Mouse (Mus musculus) kidney, adult 10 weeks (tissue): ENCODE measurements around the gene Shank3. TPM values are rescaled to one million over a fixed set of nuclear protein-coding genes. Genes with fewer than 3 reads are reported as not detected.

Experiments
- polyA plus RNA-seq: library from polyadenylated mRNA; stranded (reverse); fragments of 350-450 nt; fragmentation: Illumina TruSeq; extraction: RNeasy Lipid Tissue Mini Kit (QIAGEN cat#74804); gene quantifications from one replicate; pipeline ENCODE4 v1.2.3, GENCODE M21; 2014; ENCODE audit warnings: low read depth, low replicate concordance

The Shank3 gene
- polyA plus RNA-seq = 0.36 TPM

GRCm38 (mm10) chr15:89498961-89499688 lies at the start of gene Shank3:
Gene Shank3, plus strand, starts transcription at chr15:89499623.

GRCm38 (mm10) chr15:89453865-89454478 lies 45.5 kb upstream of the Shank3 start, which contains the start of gene Mapk8ip2:
Gene Mapk8ip2, plus strand, starts transcription at chr15:89453913.

GRCm38 (mm10) chr15:89477091-89477491 lies 22.3 kb upstream of the Shank3 start, which contains the start of gene Arsa:
Gene Arsa, minus strand, starts transcription at chr15:89477425.

GRCm38 (mm10) chr15:89568114-89568513 lies 68.7 kb downstream of the Shank3 start, which contains the start of gene Acr:
Gene Acr, plus strand, starts transcription at chr15:89568326.

GRCm38 (mm10) chr15:89591723-89592455 lies 92.5 kb downstream of the Shank3 start, which contains the start of gene Rabl2:
Gene Rabl2, minus strand, starts transcription at chr15:89591923.

Other genes with a start within 250 kb of the Shank3 start
- gene Sbf1, start 184.3 kb upstream of the Shank3 start, polyA plus RNA-seq = 1.9 TPM
- gene Adm2, start 176.9 kb upstream of the Shank3 start, polyA plus RNA-seq = not detected
- gene Miox, start 165.2 kb upstream of the Shank3 start, polyA plus RNA-seq = 255 TPM
- 0.93 TPM for gene Lmf2, start 144.0 kb upstream of the Shank3 start, polyA plus RNA-seq
- 9.6 TPM for gene Ncaph2, start 143.9 kb upstream of the Shank3 start, polyA plus RNA-seq
- gene Sco2, start 125.8 kb upstream of the Shank3 start, polyA plus RNA-seq = 1.4 TPM
- gene Tymp, start 122.6 kb upstream of the Shank3 start, polyA plus RNA-seq = not detected
- not detected for gene Odf3b, start 120.3 kb upstream of the Shank3 start, polyA plus RNA-seq
- gene Klhdc7b, start 114.7 kb upstream of the Shank3 start, polyA plus RNA-seq = not detected
- not detected for gene Syce3, start 89.1 kb upstream of the Shank3 start, polyA plus RNA-seq
- 1.7 TPM for gene Cpt1b, start 73.8 kb upstream of the Shank3 start, polyA plus RNA-seq
- 0.61 TPM for gene C730034F03Rik, start 70.0 kb upstream of the Shank3 start, polyA plus RNA-seq
- gene Gm44502, start 69.9 kb upstream of the Shank3 start, polyA plus RNA-seq = not detected
- 27.7 TPM for gene Chkb, start 69.7 kb upstream of the Shank3 start, polyA plus RNA-seq
- 0.08 TPM for gene Mapk8ip2, start 45.7 kb upstream of the Shank3 start, polyA plus RNA-seq
- gene Arsa, start 22.2 kb upstream of the Shank3 start, polyA plus RNA-seq = 2.9 TPM
- gene Acr, start 68.7 kb downstream of the Shank3 start, polyA plus RNA-seq = not detected
- 10.5 TPM for gene Rabl2, start 92.3 kb downstream of the Shank3 start, polyA plus RNA-seq